Mouse (Mus musculus) myocyte (in vitro differentiated cells): ENCODE measurements around the gene Gm49601.

ENCODE experiments used
- CEBPB ChIP-seq: IDR thresholded peaks from 2 replicates; pipeline ENCODE4 v1.6.1; 2011; ENCODE audit warnings: mild to moderate bottlenecking, moderate library complexity; ENCODE audit not compliant: poor library complexity, insufficient read depth, severe bottlenecking
- MYOD1 ChIP-seq, 3 experiments: IDR thresholded peaks; one replicate each; pipeline ENCODE4 v1.6.1; 2011; ENCODE audit warnings: control low read depth in 2 of 3, low read depth in 2 of 3, mild to moderate bottlenecking in 2 of 3, moderate library complexity in 1 of 3; ENCODE audit not compliant: insufficient read length in 2 of 3, control insufficient read depth in 1 of 3
- MYOG ChIP-seq, 3 experiments: IDR thresholded peaks; one replicate each; pipeline ENCODE4 v1.6.1; 2011; ENCODE audit warnings: control low read depth in 2 of 3, low read depth in 2 of 3, mild to moderate bottlenecking in 2 of 3; ENCODE audit not compliant: insufficient read length in 2 of 3, control insufficient read depth in 1 of 3, insufficient read depth in 1 of 3
- POLR2A ChIP-seq: IDR thresholded peaks from one replicate; pipeline ENCODE4 v1.6.1; 2011; ENCODE audit warnings: low read depth, mild to moderate bottlenecking, control low read depth, moderate library complexity; ENCODE audit not compliant: insufficient read length
- POLR2AphosphoS2 ChIP-seq: IDR thresholded peaks from one replicate; pipeline ENCODE4 v1.6.1; 2011; ENCODE audit warnings: low read depth, control low read depth; ENCODE audit not compliant: insufficient read length
- TCF12 ChIP-seq: IDR thresholded peaks from one replicate; pipeline ENCODE4 v1.6.1; 2011; ENCODE audit warnings: mild to moderate bottlenecking, control low read depth; ENCODE audit not compliant: poor library complexity, insufficient read depth, severe bottlenecking

- TF ChIP-seq POLR2A (no peak), MYOG (IDR thresholded peaks at IDR 0.05; ENCODE audit: control insufficient read depth in 1 of 3, insufficient read depth in 1 of 3, insufficient read length in 2 of 3, low read depth in 2 of 3) (no peak), CEBPB (no peak), POLR2AphosphoS2 (no peak), TCF12 (no peak), MYOD1 (IDR thresholded peaks at IDR 0.05; ENCODE audit: control insufficient read depth in 1 of 3, insufficient read length in 2 of 3, low read depth in 2 of 3) (no peak)
These were observed 4.2 kb downstream of the Gm49601 start, which contains the start of gene Gp1bb for GRCm38 (mm10) chr16:18622019-18622418.
